Mouse (Mus musculus): ENCODE results near the gene Rnaseh2a. TPM values are rescaled to one million over a fixed set of nuclear protein-coding genes. Genes with fewer than 3 reads are reported as not detected.

Gene Rnaseh2a
- total RNA-seq, 2 experiments from 2014 or later, result 109 to 136 TPM

Small RNA genes lying within 50 kb of the gene (microRNA-seq; reads per million reads assigned to microRNA genes)
- gene Gm24197, result 0.75 reads per million

Other genes with a start within 250 kb of the Rnaseh2a start
- gene G430095P16Rik, start 246.8 kb downstream of the Rnaseh2a start, total RNA-seq (2021), result under 1 TPM in 1 of 2 experiments, not detected in 1; 0.46 TPM
- gene Nfix, start 169.4 kb downstream of the Rnaseh2a start, total RNA-seq (2021), result 100 to 1,000 TPM in 1 of 2 experiments, 10 to 100 TPM in 1; 99.9 to 108 TPM
- 1 to 10 TPM; 9.1 to 10.0 TPM for gene Dand5, start 146.9 kb downstream of the Rnaseh2a start, total RNA-seq (2021)
- 10 to 100 TPM; 63.3 to 70.5 TPM for gene Gadd45gip1, start 138.2 kb downstream of the Rnaseh2a start, total RNA-seq (2021)
- 100 to 1,000 TPM; 116 to 119 TPM for gene Rad23a, start 129.1 kb downstream of the Rnaseh2a start, total RNA-seq (2021)
- 100 to 1,000 TPM; 569 to 727 TPM for gene Calr, start 122.8 kb downstream of the Rnaseh2a start, total RNA-seq (2021)
- gene Farsa, start 112.8 kb downstream of the Rnaseh2a start, total RNA-seq (2021), result 10 to 100 TPM; 62.1 to 69.2 TPM
- 10 to 100 TPM in 1 of 2 experiments, 1 to 10 TPM in 1; 8.7 to 11.5 TPM for gene Syce2, start 97.7 kb downstream of the Rnaseh2a start, total RNA-seq (2021)
- 10 to 100 TPM; 41.9 to 53.8 TPM for gene Gcdh, start 75.8 kb downstream of the Rnaseh2a start, total RNA-seq (2021)
- gene Klf1, start 67.8 kb downstream of the Rnaseh2a start, total RNA-seq (2021), result under 1 TPM in 1 of 2 experiments, not detected in 1; 0.20 TPM
- 10 to 100 TPM in 1 of 2 experiments, 1 to 10 TPM in 1; 9.5 to 10.3 TPM for gene Dnase2a, start 61.2 kb downstream of the Rnaseh2a start, total RNA-seq (2021)
- gene Mast1, start 32.4 kb downstream of the Rnaseh2a start, total RNA-seq (2021), result 1 to 10 TPM; 1.0 to 1.3 TPM
- not detected for gene Rtbdn, start 22.8 kb downstream of the Rnaseh2a start, total RNA-seq (2021)
- gene Gm49661, start 334 bp downstream of the Rnaseh2a start, total RNA-seq (2021), result 1 to 10 TPM in 1 of 2 experiments, not detected in 1; 1.5 TPM
- 100 to 1,000 TPM; 651 to 659 TPM for gene Prdx2, start 180 bp downstream of the Rnaseh2a start, total RNA-seq (2021)
- 100 to 1,000 TPM in 1 of 2 experiments, 10 to 100 TPM in 1; 71.5 to 139 TPM for gene Junb, start 9.0 kb upstream of the Rnaseh2a start, total RNA-seq (2021)
- 1 to 10 TPM; 7.0 to 8.2 TPM for gene Hook2, start 20.8 kb upstream of the Rnaseh2a start, total RNA-seq (2021)
- not detected for gene Best2, start 44.8 kb upstream of the Rnaseh2a start, total RNA-seq (2021)
- 10 to 100 TPM; 91.0 to 93.4 TPM for gene Asna1, start 55.5 kb upstream of the Rnaseh2a start, total RNA-seq (2021)
- 100 to 1,000 TPM; 157 to 178 TPM for gene Trir, start 57.1 kb upstream of the Rnaseh2a start, total RNA-seq (2021)
- gene Tnpo2, start 67.1 kb upstream of the Rnaseh2a start, total RNA-seq (2021), result 10 to 100 TPM; 76.4 to 88.2 TPM
- gene Fbxw9, start 90.3 kb upstream of the Rnaseh2a start, total RNA-seq (2021), result 10 to 100 TPM; 13.0 to 20.5 TPM
- 1 to 10 TPM in 1 of 2 experiments, not detected in 1; 1.2 TPM for gene Gm5741, start 98.2 kb upstream of the Rnaseh2a start, total RNA-seq (2021)
- 10 to 100 TPM; 32.2 to 32.7 TPM for gene Dhps, start 102.0 kb upstream of the Rnaseh2a start, total RNA-seq (2021)
- gene Wdr83os, start 111.0 kb upstream of the Rnaseh2a start, total RNA-seq (2021), result 10 to 100 TPM; 69.1 to 79.6 TPM
- 10 to 100 TPM; 20.5 to 25.5 TPM for gene Wdr83, start 111.5 kb upstream of the Rnaseh2a start, total RNA-seq (2021)
- 10 to 100 TPM; 38.1 to 45.5 TPM for gene Man2b1, start 113.5 kb upstream of the Rnaseh2a start, total RNA-seq (2021)
- gene Zfp791, start 153.3 kb upstream of the Rnaseh2a start, total RNA-seq (2021), result 1 to 10 TPM; 1.3 to 1.4 TPM
- not detected for gene Cks1brt, start 182.2 kb upstream of the Rnaseh2a start, total RNA-seq (2021)

All from adrenal gland, postnatal 36 days (tissue).